Mouse (Mus musculus) gonadal fat pad, adult 2 months (tissue): ENCODE measurements around the gene Tnfaip1. TPM values are rescaled to one million over a fixed set of nuclear protein-coding genes. Genes with fewer than 3 reads are reported as not detected.

Experiments used
- DNase-seq: peaks from one replicate; pipeline ENCODE4 v3.0.0-alpha.2; 2012; ENCODE audit warnings: low read depth
- polyA plus RNA-seq: library from polyadenylated mRNA; depleted of rRNA; stranded (reverse); fragments of >200 nt; gene quantifications from 2 replicates; pipeline ENCODE4 v1.2.3, GENCODE M21; 2012; rRNA removed

The Tnfaip1 gene
- polyA plus RNA-seq, 1 experiment = 46.2 TPM

- DNase-seq = no peak
Measured at GRCm38 (mm10) chr11:78500623-78501202, 35.4 kb downstream of the Tnfaip1 start.

GRCm38 (mm10) chr11:78499543-78499942 lies 36.6 kb downstream of the Tnfaip1 start:
- DNase-seq = no peak

GRCm38 (mm10) chr11:78499004-78499403 lies 37.1 kb downstream of the Tnfaip1 start, which contains the start of gene Vtn:
Gene Vtn (plus strand): TSS chr11:78499091.
- DNase-seq = no peak

- DNase-seq = no peak
Measured at GRCm38 (mm10) chr11:78497544-78498522, 38.3 kb downstream of the Tnfaip1 start, which contains the start of gene Sarm1. Gene Sarm1 (minus strand): TSS chr11:78497754.

- DNase-seq = no peak
Measured at GRCm38 (mm10) chr11:78497071-78497541, 39.0 kb downstream of the Tnfaip1 start.

- DNase-seq = no peak
Measured at GRCm38 (mm10) chr11:78495904-78496303, 40.2 kb downstream of the Tnfaip1 start.

- DNase-seq = no peak
Measured at GRCm38 (mm10) chr11:78490781-78491241, 45.3 kb downstream of the Tnfaip1 start.

GRCm38 (mm10) chr11:78488168-78488567 lies 48.0 kb downstream of the Tnfaip1 start:
- no peak for DNase-seq

- no peak for DNase-seq
Measured at GRCm38 (mm10) chr11:78483639-78484038, 52.5 kb downstream of the Tnfaip1 start.

GRCm38 (mm10) chr11:78475289-78475688 lies 60.8 kb downstream of the Tnfaip1 start:
- no peak for DNase-seq

Other genes with a start within 250 kb of the Tnfaip1 start
- 0.13 and 0.20 TPM in 2 replicates for gene BC030499, start 245.5 kb downstream of the Tnfaip1 start, polyA plus RNA-seq
- 1.2 and 1.4 TPM in 2 replicates for gene Spag5, start 234.8 kb downstream of the Tnfaip1 start, polyA plus RNA-seq
- 34.4 and 59.8 TPM in 2 replicates for gene Aldoc, start 213.4 kb downstream of the Tnfaip1 start, polyA plus RNA-seq
- gene Pigs, start 207.9 kb downstream of the Tnfaip1 start, polyA plus RNA-seq = 69.5 and 94.1 TPM in 2 replicates
- gene Unc119, start 192.8 kb downstream of the Tnfaip1 start, polyA plus RNA-seq = 84.3 and 193 TPM in 2 replicates
- gene Foxn1, start 149.8 kb downstream of the Tnfaip1 start, polyA plus RNA-seq = not detected in 2 replicates
- 8.7 and 12.2 TPM in 2 replicates for gene Slc13a2, start 114.1 kb downstream of the Tnfaip1 start, polyA plus RNA-seq
- 58.5 and 77.0 TPM in 2 replicates for gene Slc46a1, start 70.6 kb downstream of the Tnfaip1 start, polyA plus RNA-seq
- gene Sarm1, start 38.6 kb downstream of the Tnfaip1 start, polyA plus RNA-seq = 4.1 and 5.8 TPM in 2 replicates
- gene Vtn, start 37.2 kb downstream of the Tnfaip1 start, polyA plus RNA-seq = 17.1 and 23.1 TPM in 2 replicates
- not detected in 2 replicates for gene Sebox, start 32.9 kb downstream of the Tnfaip1 start, polyA plus RNA-seq
- 20.4 and 20.5 TPM in 2 replicates for gene Tmem199, start 24.2 kb downstream of the Tnfaip1 start, polyA plus RNA-seq
- gene Poldip2, start 24.1 kb downstream of the Tnfaip1 start, polyA plus RNA-seq = 77.0 and 81.6 TPM in 2 replicates
- 98.4 and 124 TPM in 2 replicates for gene Ift20, start within 50 bp of the Tnfaip1 start, polyA plus RNA-seq
- 28.2 and 31.0 TPM in 2 replicates for gene Tmem97, start 14.4 kb upstream of the Tnfaip1 start, polyA plus RNA-seq
- gene Nlk, start 161.0 kb upstream of the Tnfaip1 start, polyA plus RNA-seq = 17.4 and 18.5 TPM in 2 replicates
- gene Ccnq, start 215.4 kb upstream of the Tnfaip1 start, polyA plus RNA-seq = 39.0 and 44.3 TPM in 2 replicates